Mouse (Mus musculus) stomach, postnatal 0 days (tissue): ENCODE measurements around the gene Agrp. TPM values are rescaled to one million over a fixed set of nuclear protein-coding genes. Genes with fewer than 3 reads are reported as not detected.
A peak's percentile ranks its signal among the peaks of the same experiment; 100 is the strongest.

Experiments
- ATAC-seq: fragments of 200-750 bp; cut with Nextera tagmentation; 2 replicates; pipeline ENCODE4 v1.8.0; 2017; ENCODE audit not compliant: low FRiP score, low TSS enrichment
- DNase-seq: peaks from one replicate; pipeline ENCODE4 v3.0.0-alpha.2; 2016; ENCODE audit warnings: low spot score
- H3K27ac ChIP-seq: fragments of 300-500 bp; sonication (generic); replicated peaks from 2 replicates; pipeline ENCODE4 v1.5.1; 2014; ENCODE audit warnings: mild to moderate bottlenecking, control low read depth
- H3K27me3 ChIP-seq: fragments of 300-500 bp; sonication (generic); 2 replicates; pipeline ENCODE4 v1.6.1; 2014; ENCODE audit warnings: low read length; ENCODE audit not compliant: control insufficient read depth, insufficient read depth
- H3K36me3 ChIP-seq: fragments of 300-500 bp; sonication (generic); 2 replicates; pipeline ENCODE4 v1.6.1; 2014; ENCODE audit warnings: low read length, mixed read lengths; ENCODE audit not compliant: control insufficient read depth, insufficient read depth
- H3K4me1 ChIP-seq: fragments of 300-500 bp; sonication (generic); replicated peaks from 2 replicates; pipeline ENCODE4 v1.6.1; 2014; ENCODE audit warnings: antibody characterized with exemption; ENCODE audit not compliant: control insufficient read depth, insufficient read depth
- H3K4me2 ChIP-seq: fragments of 300-500 bp; sonication (generic); replicated peaks from 2 replicates; pipeline ENCODE4 v1.6.1; 2014; ENCODE audit warnings: low read depth, mild to moderate bottlenecking, control low read depth, moderate library complexity
- H3K4me3 ChIP-seq: fragments of 300-500 bp; sonication (generic); 2 replicates; pipeline ENCODE4 v1.5.1; 2014; ENCODE audit warnings: low read depth, low read length, control low read depth
- H3K9ac ChIP-seq: fragments of 300-500 bp; sonication (generic); 2 replicates; pipeline ENCODE4 v1.6.1; 2014; ENCODE audit warnings: mild to moderate bottlenecking, low read length, control low read depth, mixed read lengths
- H3K9me3 ChIP-seq: fragments of 300-500 bp; sonication (generic); 2 replicates; pipeline ENCODE4 v1.6.1; 2016; ENCODE audit warnings: low read length; ENCODE audit not compliant: control insufficient read depth
- CTCF ChIP-seq: IDR thresholded peaks from 2 replicates; pipeline ENCODE4 v1.5.1; 2016; ENCODE audit warnings: antibody characterized with exemption, low read depth, mild to moderate bottlenecking, moderate library complexity
- EP300 ChIP-seq: optimal IDR thresholded peaks from 2 replicates; pipeline ENCODE3; 2016; ENCODE audit warnings: antibody characterized with exemption
- WGBS: fragments of 180-500 bp; shearing (Covaris S2); extraction: QIAGEN DNeasy Blood & Tissue Kit; methylation state at CpG from one replicate; pipeline ENCODE4 v1.1.7; 2014; 5-methylcytosine and 5-hydroxymethylcytosine counted together
- polyA plus RNA-seq: library from polyadenylated mRNA; unstranded; fragments of >200 nt; fragmentation: Nextera tagmentation; extraction: Ambion mirVana; gene quantifications from 2 replicates; pipeline ENCODE4 v1.2.1, GENCODE M21; 2015

The Agrp gene
- polyA plus RNA-seq, 1 experiment from 2014 or later = 0.45 TPM

- peaks cover 2% of the 10 kb centered on the region for H3K36me3 ChIP-seq
- H3K4me2 ChIP-seq = no peak overlapping the region
- DNase-seq (no peak), ATAC-seq (no peak)
- TF ChIP-seq CTCF (no peak), EP300 (no peak)
- H3K9ac ChIP-seq = no peak overlapping the region
- H3K27ac ChIP-seq = no peak overlapping the region
- no peaks in the 10 kb centered on the region for H3K9me3 ChIP-seq
- no peak overlapping the region for H3K4me3 ChIP-seq
- no peaks in the 10 kb centered on the region for H3K27me3 ChIP-seq
- H3K4me1 ChIP-seq = no peaks in the 10 kb centered on the region
Measured at GRCm38 (mm10) chr8:105657641-105658040, 20.4 kb upstream of the Agrp start.

GRCm38 (mm10) chr8:105648929-105649328, 11.7 kb upstream of the Agrp start:
- 92% methylated on average over 1 of the region's 1 CpGs for WGBS
- H3K36me3 ChIP-seq = peaks cover 2% of the 10 kb centered on the region
- H3K4me3 ChIP-seq = no peak overlapping the region
- no peak overlapping the region for H3K4me2 ChIP-seq
- no peak overlapping the region for H3K27ac ChIP-seq
- DNase-seq = no peak
- no peak for TF ChIP-seq EP300
- TF ChIP-seq CTCF = no peak
- no peak overlapping the region for H3K9ac ChIP-seq
- ATAC-seq = no peak
- H3K9me3 ChIP-seq = no peaks in the 10 kb centered on the region
- H3K4me1 ChIP-seq = no peaks in the 10 kb centered on the region
- H3K27me3 ChIP-seq = no peaks in the 10 kb centered on the region

DNA sequence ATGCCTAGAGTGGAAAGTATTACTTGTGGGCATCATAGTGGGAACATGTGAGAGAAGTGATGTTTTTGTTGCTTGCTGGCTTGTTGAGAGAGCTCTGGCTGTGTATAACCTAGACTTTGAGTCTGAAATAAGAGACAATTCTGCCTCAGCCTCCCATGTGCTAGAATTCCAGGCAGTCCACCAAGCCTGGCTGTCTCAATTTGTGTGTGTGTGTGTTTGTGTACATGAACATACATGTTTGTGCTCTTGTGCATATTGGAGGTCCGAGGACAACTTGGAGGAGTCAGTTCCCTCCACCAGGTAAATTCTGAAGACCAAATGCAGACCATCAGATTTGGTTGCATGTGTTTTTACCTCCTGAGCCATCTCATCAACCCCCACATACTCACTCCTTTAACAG, 8.0 kb upstream of the Agrp start:
- Histone ChIP-seq H3K4me2 (no peak overlapping the region), H3K27me3 (no peaks in the 10 kb centered on the region), H3K4me1 (no peaks in the 10 kb centered on the region), H3K4me3 (no peak overlapping the region), H3K36me3 (peaks cover 3% of the 10 kb centered on the region; the same call in 1 of the 2 replicates), H3K9ac (no peak overlapping the region), H3K27ac (no peak overlapping the region), H3K9me3 (no peaks in the 10 kb centered on the region)
- DNase-seq = no peak
- WGBS = 100% methylated on average over 1 of the region's 1 CpGs
- no peak for ATAC-seq
- TF ChIP-seq EP300 (no peak), CTCF (no peak)

DNA sequence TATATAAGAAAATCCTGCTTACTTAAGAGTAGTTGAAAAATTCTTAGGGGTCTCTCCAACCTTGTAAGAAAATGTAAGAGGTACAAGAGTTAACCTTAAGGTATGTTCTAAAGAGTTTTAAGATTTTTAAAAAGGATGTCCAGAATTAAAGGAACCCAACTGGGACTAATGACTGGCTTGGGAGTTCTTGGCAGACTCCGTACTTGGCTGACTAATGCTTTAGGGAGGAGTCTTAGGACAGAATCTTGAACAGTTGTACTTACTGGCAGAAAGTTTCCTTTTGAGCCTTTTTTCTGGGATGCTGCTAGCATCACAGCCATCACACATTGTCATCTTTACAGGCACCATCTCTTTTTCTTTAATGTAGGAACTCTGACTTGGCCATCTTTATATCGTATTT, 3.3 kb upstream of the Agrp start:
- H3K9me3 ChIP-seq = no peaks in the 10 kb centered on the region
- H3K4me2 ChIP-seq = no peak overlapping the region
- TF ChIP-seq EP300 (no peak), CTCF (no peak)
- no peak overlapping the region for H3K4me3 ChIP-seq
- no peaks in the 10 kb centered on the region for H3K4me1 ChIP-seq
- H3K9ac ChIP-seq = no peak overlapping the region
- ATAC-seq (no peak), DNase-seq (no peak)
- 40% methylated on average over 2 of the region's 2 CpGs for WGBS
- no peak overlapping the region for H3K27ac ChIP-seq
- H3K36me3 ChIP-seq = 0 out of 2 replicates have a peak, but pooled peaks cover 3% of the 10 kb centered on the region
- H3K27me3 ChIP-seq = no peaks in the 10 kb centered on the region

DNA sequence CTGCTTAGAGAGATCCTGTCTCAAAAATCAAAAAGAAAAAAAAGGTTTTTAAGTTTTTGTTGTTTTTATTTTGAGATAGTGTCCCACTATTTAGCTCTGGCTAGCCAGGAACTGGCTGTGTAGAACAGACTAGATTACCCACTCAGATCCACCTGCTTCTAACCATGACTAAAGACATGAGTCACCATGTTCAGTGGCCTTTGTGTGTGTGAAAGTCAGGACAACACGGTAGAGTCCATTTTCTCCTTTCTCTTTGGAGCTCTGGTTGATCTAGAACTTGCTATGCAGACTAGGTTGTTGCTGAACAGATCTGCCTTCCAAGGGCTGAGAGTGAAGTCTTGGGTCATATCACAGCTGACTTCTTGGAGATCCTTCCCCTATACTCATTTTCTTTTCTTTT, 2.6 kb upstream of the Agrp start:
- H3K27me3 ChIP-seq = no peaks in the 10 kb centered on the region
- DNase-seq (no peak), ATAC-seq (no peak)
- 63% methylated on average over 1 of the region's 1 CpGs for WGBS
- no peak overlapping the region for H3K4me3 ChIP-seq
- no peaks in the 10 kb centered on the region for H3K9me3 ChIP-seq
- 0 out of 2 replicates have a peak overlapping the region, but pooled peaks have one; percentile 13 for H3K27ac ChIP-seq
- TF ChIP-seq CTCF (no peak), EP300 (no peak)
- H3K36me3 ChIP-seq = 0 out of 2 replicates have a peak, but pooled peaks cover 3% of the 10 kb centered on the region
- H3K9ac ChIP-seq = no peak overlapping the region
- no peak overlapping the region for H3K4me2 ChIP-seq
- no peaks in the 10 kb centered on the region for H3K4me1 ChIP-seq

GRCm38 (mm10) chr8:105638510-105638909, 1.3 kb upstream of the Agrp start:
- no peak overlapping the region; the same call in 1 of the 2 replicates for H3K4me2 ChIP-seq
- DNase-seq = no peak
- no peak for ATAC-seq
- 69% methylated on average over 4 of the region's 4 CpGs for WGBS
- no peaks in the 10 kb centered on the region for H3K9me3 ChIP-seq
- H3K4me3 ChIP-seq = no peak overlapping the region
- H3K36me3 ChIP-seq = 0 out of 2 replicates have a peak, but pooled peaks cover under 1% of the 10 kb centered on the region
- H3K27me3 ChIP-seq = no peaks in the 10 kb centered on the region
- no peak overlapping the region for H3K27ac ChIP-seq
- no peaks in the 10 kb centered on the region for H3K4me1 ChIP-seq
- no peak overlapping the region for H3K9ac ChIP-seq
- TF ChIP-seq CTCF (no peak), EP300 (no peak)
